Mouse (Mus musculus) liver, adult 2 months (tissue): ENCODE data around the gene Myl6b. TPM values are rescaled to one million over a fixed set of nuclear protein-coding genes. Genes with fewer than 3 reads are reported as not detected.
A peak's percentile ranks its signal among the peaks of the same experiment; 100 is the strongest.

Experiments
- DNase-seq: peaks from one replicate; pipeline ENCODE4 v3.0.0-alpha.2; 2011; ENCODE audit warnings: low read depth, low spot score; ENCODE audit errors: extremely low read depth
- H3K27ac ChIP-seq: fragments of 200-500 bp; replicated peaks from 2 replicates; pipeline ENCODE4 v1.5.1; 2012; ENCODE audit warnings: low read depth, mild to moderate bottlenecking, control low read depth, inconsistent platforms, low read length; ENCODE audit not compliant: insufficient read depth
- H3K27me3 ChIP-seq: fragments of 200-500 bp; 2 replicates; pipeline ENCODE4 v1.6.1; 2012; ENCODE audit warnings: mild to moderate bottlenecking, moderate library complexity, low read length, inconsistent platforms; ENCODE audit not compliant: control insufficient read depth, insufficient read depth
- H3K36me3 ChIP-seq: fragments of 200-500 bp; 2 replicates; pipeline ENCODE4 v1.6.1; 2012; ENCODE audit warnings: low read length, inconsistent platforms; ENCODE audit not compliant: control insufficient read depth, insufficient read depth
- H3K4me1 ChIP-seq: fragments of 200-500 bp; 2 replicates; pipeline ENCODE4 v1.6.1; 2011; ENCODE audit warnings: low read length; ENCODE audit not compliant: control insufficient read depth, insufficient read depth
- H3K4me3 ChIP-seq: fragments of 200-500 bp; 2 replicates; pipeline ENCODE4 v1.5.1; 2011; ENCODE audit warnings: low read depth, mild to moderate bottlenecking, control low read depth, low read length, moderate library complexity; ENCODE audit not compliant: insufficient read depth
- H3K79me2 ChIP-seq: fragments of 200-500 bp; 2 replicates; pipeline ENCODE4 v1.6.1; 2012; ENCODE audit warnings: inconsistent platforms, mild to moderate bottlenecking, low read length, moderate library complexity; ENCODE audit not compliant: control insufficient read depth, insufficient read depth
- H3K9ac ChIP-seq: fragments of 200-500 bp; 2 replicates; pipeline ENCODE4 v1.6.1; 2012; ENCODE audit warnings: low read depth, mild to moderate bottlenecking, control low read depth, inconsistent platforms, low read length
- CTCF ChIP-seq: fragments of 200-500 bp; IDR thresholded peaks from 2 replicates; pipeline ENCODE4 v1.5.1; 2011; ENCODE audit warnings: low read depth, low read length, control low read depth
- POLR2A ChIP-seq: fragments of 200-500 bp; IDR thresholded peaks from 2 replicates; pipeline ENCODE4 v1.6.1; 2011; ENCODE audit warnings: low read length, control low read depth; ENCODE audit not compliant: insufficient read depth; ENCODE audit errors: extremely low read depth
- whole genome bisulfite sequencing: fragments of 180-500 bp; shearing (Covaris S2); methylation state at CpG from one replicate; pipeline ENCODE4 v1.1.7; 2018; 5-methylcytosine and 5-hydroxymethylcytosine counted together
- polyA plus RNA-seq: library from polyadenylated mRNA; depleted of rRNA; stranded (reverse); fragments of >200 nt; gene quantifications from 2 replicates; pipeline ENCODE4 v1.2.3, GENCODE M21; 2012
- total RNA-seq: library from RNA; depleted of rRNA; stranded (reverse); fragments of >200 nt; gene quantifications from 2 replicates; pipeline ENCODE4 v1.2.3, GENCODE M21; 2014

The Myl6b gene
- total and polyA plus RNA-seq, 2 experiments: 0.28 to 1.1 TPM

DNA sequence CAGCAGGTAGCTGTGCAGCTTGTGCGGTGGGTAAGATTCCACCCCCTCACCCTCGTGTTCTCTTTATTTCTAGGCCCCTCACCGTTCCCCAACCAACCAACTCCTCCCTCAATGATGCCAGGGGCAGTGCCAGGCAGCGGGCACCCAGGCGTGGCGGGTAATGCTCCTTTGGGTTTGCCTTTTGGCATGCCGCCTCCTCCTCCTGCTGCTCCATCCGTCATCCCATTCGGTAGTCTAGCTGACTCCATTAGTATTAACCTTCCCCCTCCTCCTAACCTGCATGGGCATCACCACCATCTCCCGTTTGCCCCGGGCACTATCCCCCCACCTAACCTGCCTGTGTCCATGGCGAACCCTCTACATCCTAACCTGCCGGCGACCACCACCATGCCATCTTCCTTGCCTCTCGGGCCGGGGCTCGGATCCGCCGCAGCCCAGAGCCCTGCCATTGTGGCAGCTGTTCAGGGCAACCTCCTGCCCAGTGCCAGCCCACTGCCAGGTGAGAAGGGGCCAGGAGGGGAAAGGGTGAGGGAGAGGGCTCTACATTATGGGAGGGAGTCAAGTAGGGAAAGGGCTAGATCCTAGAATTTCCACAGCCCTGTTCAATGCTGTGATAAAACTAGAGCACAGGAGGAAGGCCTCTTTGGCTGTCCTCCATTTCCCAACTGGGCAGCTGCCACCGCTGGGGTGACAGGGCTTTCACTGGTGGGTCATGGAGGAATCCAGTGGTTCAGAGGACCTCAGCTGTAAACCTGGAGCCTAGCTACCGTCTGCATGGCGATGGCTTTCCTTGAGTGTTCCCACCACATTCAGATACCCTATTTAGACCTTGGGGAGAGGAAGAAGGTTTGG lies 10.4 kb downstream of the Myl6b start:
- Histone ChIP-seq H3K27me3 (no peaks in the 10 kb centered on the region), H3K4me1 (peaks cover 13% of the 10 kb centered on the region; the same call in 1 of the 2 replicates), H3K36me3 (peaks cover 42% of the 10 kb centered on the region), H3K27ac (no peak overlapping the region), H3K9ac (no peak overlapping the region), H3K4me3 (no peak overlapping the region), H3K79me2 (peaks cover 5% of the 10 kb centered on the region)
- WGBS: 92% methylated on average over 22 of the region's 22 CpGs
- TF ChIP-seq CTCF (no peak), POLR2A (no peak)
- no peak for DNase-seq

DNA sequence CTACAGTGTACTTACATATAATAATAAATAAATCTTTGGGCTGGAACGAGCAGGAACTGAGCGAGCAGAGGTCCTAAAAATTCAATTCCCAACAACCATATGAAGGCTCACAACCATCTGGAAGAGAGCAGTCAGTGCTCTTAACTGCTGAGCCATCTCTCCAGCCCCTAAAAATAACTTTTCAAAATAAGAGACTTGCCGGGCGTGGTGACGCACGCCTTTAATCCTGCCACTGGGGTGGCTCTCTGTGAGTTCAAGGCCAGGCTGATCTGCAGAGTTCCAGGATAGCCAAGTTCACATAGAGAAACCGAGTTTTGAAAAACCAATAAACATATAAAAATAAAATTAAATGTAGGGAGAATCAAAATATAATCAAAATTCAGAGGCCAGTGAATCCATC lies 12.1 kb downstream of the Myl6b start:
- no peak for TF ChIP-seq POLR2A
- TF ChIP-seq CTCF: no peak
- no peak for DNase-seq
- 90% methylated on average over 7 of the region's 7 CpGs for WGBS
- Histone ChIP-seq H3K36me3 (peaks cover 50% of the 10 kb centered on the region), H3K27ac (no peak overlapping the region), H3K27me3 (no peaks in the 10 kb centered on the region), H3K4me1 (peaks cover 2% of the 10 kb centered on the region; the same call in 1 of the 2 replicates), H3K4me3 (no peak overlapping the region), H3K79me2 (peaks cover under 1% of the 10 kb centered on the region; the same call in 1 of the 2 replicates), H3K9ac (no peak overlapping the region)

DNA sequence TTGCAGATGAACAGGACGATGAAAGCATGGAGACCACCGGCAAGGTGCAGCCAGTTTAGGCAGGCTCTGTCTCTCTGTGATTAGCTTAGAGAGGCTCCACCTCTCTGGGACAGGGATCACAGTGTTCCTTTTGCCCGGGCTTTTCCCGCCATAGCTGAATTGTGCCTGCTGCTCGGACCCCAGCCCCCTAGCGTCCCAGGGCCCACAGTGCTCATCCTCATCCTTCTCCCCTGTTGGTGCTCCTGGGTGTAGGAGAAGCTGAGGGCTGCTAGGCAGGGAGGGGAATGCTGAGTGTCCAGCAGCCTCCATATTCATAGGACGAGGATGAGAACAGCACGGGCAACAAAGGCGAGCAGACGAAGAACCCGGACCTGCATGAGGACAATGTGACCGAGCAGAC lies 24.1 kb downstream of the Myl6b start:
- Histone ChIP-seq H3K27ac (no peak overlapping the region), H3K4me3 (no peak overlapping the region), H3K4me1 (no peaks in the 10 kb centered on the region), H3K9ac (no peak overlapping the region), H3K27me3 (no peaks in the 10 kb centered on the region), H3K36me3 (peaks cover 41% of the 10 kb centered on the region), H3K79me2 (no peaks in the 10 kb centered on the region)
- no peak for TF ChIP-seq POLR2A
- no peak for TF ChIP-seq CTCF
- 93% methylated on average over 12 of the region's 12 CpGs for WGBS
- no peak for DNase-seq

DNA sequence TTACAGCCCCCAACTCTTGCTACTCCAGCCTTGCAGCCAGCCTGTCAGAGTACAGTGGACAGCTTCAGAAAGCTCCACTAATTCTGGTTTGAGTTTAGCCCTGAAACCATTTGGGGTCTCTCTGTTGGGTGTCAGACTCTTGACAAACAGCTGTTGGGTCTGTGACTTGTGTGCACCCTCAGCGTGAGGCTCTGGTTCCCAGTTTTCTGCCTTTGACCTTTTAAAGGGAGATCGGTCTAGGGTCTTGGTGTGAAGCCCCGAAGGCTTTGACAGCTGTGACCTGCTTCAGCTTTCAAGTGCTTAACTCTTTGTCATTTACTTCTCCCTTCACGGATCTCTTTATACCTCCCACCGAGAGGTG lies 38.2 kb downstream of the Myl6b start:
- no peak for DNase-seq
- H3K4me1 ChIP-seq: peaks cover 8% of the 10 kb centered on the region
- H3K27me3 ChIP-seq: no peaks in the 10 kb centered on the region
- H3K36me3 ChIP-seq: peaks cover 29% of the 10 kb centered on the region
- TF ChIP-seq POLR2A: no peak
- TF ChIP-seq CTCF: no peak
- WGBS: 7% methylated on average over 5 of the region's 5 CpGs
- H3K4me3 ChIP-seq: peak overlapping the region; percentile 10; the same call in 1 of the 2 replicates
- peaks cover 9% of the 10 kb centered on the region; the same call in 1 of the 2 replicates for H3K79me2 ChIP-seq
- H3K27ac ChIP-seq: no peak overlapping the region; the same call in 1 of the 2 replicates
- peak overlapping the region; percentile 37 for H3K9ac ChIP-seq

DNA sequence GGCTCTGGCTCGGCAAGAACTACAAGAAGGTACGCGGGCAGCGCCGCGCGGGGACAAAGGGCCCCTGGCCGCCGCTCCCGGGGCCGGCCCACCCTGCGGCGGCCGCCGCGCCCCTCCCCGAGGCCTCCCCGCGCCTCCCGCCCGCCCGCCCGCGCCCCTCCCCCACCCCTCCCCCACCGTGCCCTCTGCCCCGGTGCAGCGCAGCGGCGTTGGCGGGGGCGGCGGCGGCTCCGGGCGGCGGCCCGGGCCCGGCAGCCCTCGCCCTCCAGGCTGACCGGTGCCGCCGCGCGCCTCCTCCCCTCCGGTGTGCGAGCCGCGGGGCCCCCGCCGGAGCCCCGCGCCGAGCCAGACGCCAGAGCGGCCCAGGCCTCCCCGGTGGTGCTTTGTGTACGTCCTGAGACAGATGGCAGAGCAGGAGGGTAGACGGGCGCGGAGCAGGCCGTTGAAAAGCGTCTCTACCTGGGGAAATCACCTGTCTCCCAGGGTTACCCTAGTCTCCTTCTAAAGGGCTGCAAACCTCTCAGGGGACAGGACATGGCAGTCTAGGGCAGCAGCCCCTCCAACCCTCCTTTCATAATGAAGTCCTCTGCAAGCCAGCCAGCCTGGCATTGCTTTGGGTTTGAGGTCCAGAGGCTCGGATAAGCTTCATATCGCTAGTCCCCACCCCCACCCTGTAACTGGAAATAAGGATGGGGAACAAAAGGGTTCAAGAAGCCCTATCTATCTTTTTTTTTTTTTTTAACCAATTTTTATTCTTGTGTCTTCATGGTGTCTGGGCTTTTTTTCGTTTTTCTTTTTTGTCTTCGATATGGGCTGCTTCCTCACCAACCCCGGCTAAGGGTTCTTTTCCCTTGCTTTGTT lies 38.8 kb downstream of the Myl6b start:
- peak overlapping the region; percentile 81 for H3K4me3 ChIP-seq
- H3K79me2 ChIP-seq: peaks cover 9% of the 10 kb centered on the region; the same call in 1 of the 2 replicates
- no peaks in the 10 kb centered on the region for H3K27me3 ChIP-seq
- peaks cover 25% of the 10 kb centered on the region for H3K36me3 ChIP-seq
- under 1% methylated on average over 46 of the region's 67 CpGs for WGBS
- peak overlapping the region; percentile 98 for H3K27ac ChIP-seq
- peaks cover 10% of the 10 kb centered on the region for H3K4me1 ChIP-seq
- peak; percentile 55 for DNase-seq
- TF ChIP-seq POLR2A (no peak), CTCF (no peak)
- H3K9ac ChIP-seq: peak overlapping the region; percentile 99
